Mouse (Mus musculus): Measurements from ENCODE around the gene Wfdc16.

GRCm38 (mm10) chr2:164593494-164593893 lies 45.1 kb downstream of the Wfdc16 start, which contains the start of gene Eppin:
- no peak for TF ChIP-seq CTCF (IDR thresholded peaks at IDR 0.05; ENCODE audit: extremely low read depth, insufficient read depth, low read length)
- no peak for TF ChIP-seq POLR2A (IDR thresholded peaks at IDR 0.05; ENCODE audit: extremely low read depth, insufficient read depth, low read length)
